Mouse (Mus musculus) layer of hippocampus, adult 2 months (tissue): Measurements from ENCODE around the gene Nxpe3. TPM values are rescaled to one million over a fixed set of nuclear protein-coding genes. Genes with fewer than 3 reads are reported as not detected.
"Not testable (repeated sequence)": the region's sequence is repeated elsewhere in the genome, so short reads cannot be mapped to it uniquely, and the experiment has no call there.

Source experiments
- DNase-seq, 2 experiments: peaks; one replicate each; pipeline ENCODE4 v3.0.0; 2022; ENCODE audit warnings: low spot score in 2 of 2
- H3K27ac ChIP-seq: fragments of 200-600 bp; 2 replicates; pipeline ENCODE4 v1.8.1; 2022
- H3K4me3 ChIP-seq: fragments of 200-600 bp; 2 replicates; pipeline ENCODE4 v1.8.1; 2022; ENCODE audit warnings: mild to moderate bottlenecking
- CTCF ChIP-seq: fragments of 200-600 bp; conservative IDR thresholded peaks from 2 replicates; pipeline ENCODE4 v1.8.1; 2022; ENCODE audit warnings: antibody characterized with exemption, mild to moderate bottlenecking, moderate library complexity
- total RNA-seq, 2 experiments: library from RNA; stranded (reverse); gene quantifications; 2 replicates each; pipeline ENCODE4 v1.2.3; 2021

Nxpe3 gene
- total RNA-seq, 2 experiments from 2014 or later, result 11.6 to 11.7 TPM

GRCm38 (mm10) chr16:55838510-55839474 is 56.3 kb downstream of the Nxpe3 start, which contains the start of gene Nfkbiz:
Gene Nfkbiz (minus strand): TSS chr16:55838899.
- Histone ChIP-seq H3K4me3 (peak within 1 kb of the TSS; percentile 72), H3K27ac (peak within 1 kb of the TSS; percentile 97)
- TF ChIP-seq CTCF, result no peak
- DNase-seq, result peak; percentile 48 to 74

- H3K27ac ChIP-seq, result peak overlapping the region; percentile 97
- TF ChIP-seq CTCF, result no peak
Measured at GRCm38 (mm10) chr16:55838129-55838509, 57.0 kb downstream of the Nxpe3 start.

GRCm38 (mm10) chr16:55837653-55838052 is 57.4 kb downstream of the Nxpe3 start:
- peak overlapping the region; percentile 72; the same call in 1 of the 2 replicates for H3K4me3 ChIP-seq
- DNase-seq, result not testable (repeated sequence)
- H3K27ac ChIP-seq, result peak overlapping the region; percentile 97; the same call in 1 of the 2 replicates

More at GRCm38 (mm10) chr16:55838129-55838509, 57.0 kb downstream of the Nxpe3 start:
- DNase-seq, result no peak
- H3K4me3 ChIP-seq, result peak overlapping the region; percentile 72

GRCm38 (mm10) chr16:55837168-55837567 is 57.9 kb downstream of the Nxpe3 start:
- Histone ChIP-seq H3K4me3 (no peak overlapping the region), H3K27ac (peak overlapping the region; percentile 73; the same call in 1 of the 2 replicates)
- DNase-seq, result no peak
- TF ChIP-seq CTCF, result no peak

GRCm38 (mm10) chr16:55835798-55836197 is 59.3 kb downstream of the Nxpe3 start:
- Histone ChIP-seq H3K4me3 (no peak overlapping the region), H3K27ac (peak overlapping the region; percentile 77)
- no peak for TF ChIP-seq CTCF
- peak; percentile 29 to 33 for DNase-seq

- DNase-seq, result no peak
- Histone ChIP-seq H3K4me3 (no peak overlapping the region), H3K27ac (0 out of 2 replicates have a peak overlapping the region, but pooled peaks have one; percentile 36)
- TF ChIP-seq CTCF, result no peak
Measured at GRCm38 (mm10) chr16:55832617-55833016, 62.5 kb downstream of the Nxpe3 start.

- H3K27ac ChIP-seq, result no peak overlapping the region
- no peak for TF ChIP-seq CTCF
Measured at GRCm38 (mm10) chr16:55832040-55832439, 63.0 kb downstream of the Nxpe3 start.

GRCm38 (mm10) chr16:55831451-55831850 is 63.6 kb downstream of the Nxpe3 start:
- no peak for DNase-seq
- H3K27ac ChIP-seq, result no peak overlapping the region
- no peak overlapping the region for H3K4me3 ChIP-seq
- no peak for TF ChIP-seq CTCF

More at GRCm38 (mm10) chr16:55832040-55832439, 63.0 kb downstream of the Nxpe3 start:
- H3K4me3 ChIP-seq, result no peak overlapping the region
- no peak for DNase-seq

- Histone ChIP-seq H3K27ac (peak overlapping the region; percentile 96), H3K4me3 (no peak overlapping the region)
- DNase-seq, result no peak
- peak; percentile 19; the same call in 1 of the 2 replicates for TF ChIP-seq CTCF
Measured at GRCm38 (mm10) chr16:55823398-55824155, 71.5 kb downstream of the Nxpe3 start.

- peak overlapping the region; percentile 96 for H3K27ac ChIP-seq
- no peak for TF ChIP-seq CTCF
- no peak for DNase-seq
- peak overlapping the region; percentile 81 for H3K4me3 ChIP-seq
Measured at GRCm38 (mm10) chr16:55822741-55823397, 72.2 kb downstream of the Nxpe3 start.

- H3K27ac ChIP-seq, result peak overlapping the region; percentile 96
- DNase-seq, result peak; percentile 77 to 83
- no peak for TF ChIP-seq CTCF
- peak overlapping the region; percentile 81 for H3K4me3 ChIP-seq
Measured at GRCm38 (mm10) chr16:55821997-55822740, 72.9 kb downstream of the Nxpe3 start.

GRCm38 (mm10) chr16:55821571-55821981 is 73.5 kb downstream of the Nxpe3 start:
- peak overlapping the region; percentile 81 for H3K4me3 ChIP-seq
- peak overlapping the region; percentile 96 for H3K27ac ChIP-seq
- no peak for TF ChIP-seq CTCF
- no peak for DNase-seq
